ENCODE assay signal across 21 mouse cellular contexts in the genomic region with DNA sequence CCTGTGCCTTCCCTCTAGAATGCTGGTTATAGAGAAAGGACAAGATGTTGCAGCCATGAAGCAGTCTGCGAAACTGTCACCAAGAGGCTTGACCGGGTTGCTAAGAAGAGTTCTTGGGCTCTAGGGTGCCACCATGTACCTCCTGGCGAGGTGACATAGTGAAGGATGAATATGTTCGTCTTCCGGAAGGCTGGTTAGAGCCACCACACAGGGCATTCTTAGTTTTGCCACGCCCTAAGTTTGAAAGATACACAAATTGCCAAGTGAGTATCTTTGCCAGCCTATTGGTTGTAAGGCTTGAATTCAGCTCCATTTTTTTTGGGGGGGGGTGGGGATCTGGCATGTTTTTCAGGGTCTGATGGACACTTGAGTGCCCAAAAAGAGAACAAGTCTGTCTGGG. TPM values are rescaled to one million over a fixed set of nuclear protein-coding genes. Genes with fewer than 3 reads are reported as not detected.
DNase-seq lines count a peak whose midpoint lies in the region; ATAC-seq and TF ChIP-seq lines count a peak whose summit lies in the region.
"Had no signal": no experiment of that assay in that cellular context is flagged by ENCODE, and none has a peak within 500 bp of the region (broad histone marks: within the 10 kb centered on the region; RNA-seq: fewer than 3 reads in every experiment).

No protein-coding gene starts in this region.

- no peak for DNase-seq in forebrain, embryonic 10.5 days (ENCODE audit: extremely low spot score, low spot score)
- peak; percentile 22 for DNase-seq in heart, adult 11 months
- DNase-seq in heart, postnatal 4 days = no peak
- DNase-seq in hindbrain, postnatal 0 days (ENCODE audit: low spot score) = peak; percentile 40
- DNase-seq in hindbrain, embryonic 14.5 days (ENCODE audit: low spot score) = no peak
- DNase-seq: adrenal gland, postnatal 10 days; cerebellum, adult 11 months; cerebellum, adult 8-10 months; gastrocnemius, postnatal 10 days; heart, adult 2 months; heart, postnatal 14 days; kidney, adult 18-20 months had no signal

- H3K4me3 ChIP-seq in forebrain, embryonic 10.5 days = no peak overlapping the region
- H3K4me3 ChIP-seq in forebrain, embryonic 13.5 days = no peak overlapping the region
- no peak overlapping the region for H3K4me3 ChIP-seq in hindbrain, postnatal 0 days (ENCODE audit: low read length)
- no peak overlapping the region for H3K4me3 ChIP-seq in hindbrain, embryonic 14.5 days (replicated peaks; ENCODE audit: low read length)
- H3K4me3 ChIP-seq in neural tube, embryonic 13.5 days = no peak overlapping the region
- H3K4me3 ChIP-seq: embryonic facial prominence, embryonic 13.5 days; heart, adult 2 months; heart, embryonic 15.5 days; intestine, embryonic 15.5 days had no signal

- no peak for TF ChIP-seq CTCF in hindbrain, postnatal 0 days (IDR thresholded peaks at IDR 0.05; ENCODE audit: low read depth)

- WGBS in forebrain, embryonic 10.5 days = 92% methylated on average over 6 of the region's 6 CpGs
- WGBS in forebrain, embryonic 13.5 days = 71% methylated on average over 6 of the region's 6 CpGs
- WGBS in hindbrain, postnatal 0 days = 40% methylated on average over 6 of the region's 6 CpGs
- WGBS in hindbrain, embryonic 14.5 days = 47% methylated on average over 6 of the region's 6 CpGs
- 46% methylated on average over 6 of the region's 6 CpGs for WGBS in neural tube, embryonic 13.5 days

- H3K9ac ChIP-seq in forebrain, embryonic 13.5 days = no peak overlapping the region
- H3K9ac ChIP-seq in hindbrain, postnatal 0 days (replicated peaks; ENCODE audit: low read length) = no peak overlapping the region
- no peak overlapping the region for H3K9ac ChIP-seq in hindbrain, embryonic 14.5 days
- no peak overlapping the region for H3K9ac ChIP-seq in neural tube, embryonic 13.5 days
- H3K9ac ChIP-seq: embryonic facial prominence, embryonic 13.5 days; heart, embryonic 15.5 days; intestine, embryonic 15.5 days had no signal

- peaks cover 33% of the 10 kb centered on the region for H3K27me3 ChIP-seq in forebrain, embryonic 10.5 days (ENCODE audit: poor library complexity, severe bottlenecking)
- H3K27me3 ChIP-seq in forebrain, embryonic 13.5 days = peaks cover 6% of the 10 kb centered on the region; the same call in 1 of the 2 replicates
- H3K27me3 ChIP-seq in hindbrain, postnatal 0 days (ENCODE audit: insufficient read depth, low read length) = no peaks in the 10 kb centered on the region
- no peaks in the 10 kb centered on the region for H3K27me3 ChIP-seq in hindbrain, embryonic 14.5 days (ENCODE audit: control insufficient read depth, insufficient read depth, low read length)
- H3K27me3 ChIP-seq in neural tube, embryonic 13.5 days = 0 out of 2 replicates have a peak, but pooled peaks cover 6% of the 10 kb centered on the region
- H3K27me3 ChIP-seq: embryonic facial prominence, embryonic 13.5 days; heart, embryonic 15.5 days; intestine, embryonic 15.5 days had no signal

- H3K36me3 ChIP-seq in forebrain, embryonic 10.5 days (replicated peaks) = no peaks in the 10 kb centered on the region
- no peaks in the 10 kb centered on the region for H3K36me3 ChIP-seq in forebrain, embryonic 13.5 days (ENCODE audit: poor library complexity, severe bottlenecking)
- H3K36me3 ChIP-seq in hindbrain, postnatal 0 days (ENCODE audit: insufficient read depth, low read length) = no peaks in the 10 kb centered on the region
- no peaks in the 10 kb centered on the region for H3K36me3 ChIP-seq in hindbrain, embryonic 14.5 days (replicated peaks; ENCODE audit: control insufficient read depth, insufficient read depth)
- no peaks in the 10 kb centered on the region for H3K36me3 ChIP-seq in neural tube, embryonic 13.5 days
- H3K36me3 ChIP-seq: embryonic facial prominence, embryonic 13.5 days; heart, embryonic 15.5 days; intestine, embryonic 15.5 days had no signal

- ATAC-seq in forebrain, embryonic 13.5 days = no peak
- ATAC-seq in hindbrain, postnatal 0 days = no peak; the same call in 1 of the 2 replicates
- no peak for ATAC-seq in hindbrain, embryonic 14.5 days (ENCODE audit: low FRiP score)
- peak; percentile 26; the same call in 1 of the 2 replicates for ATAC-seq in neural tube, embryonic 13.5 days (ENCODE audit: low read depth)
- ATAC-seq: intestine, embryonic 15.5 days had no signal

- peak overlapping the region; percentile 27 for H3K27ac ChIP-seq in forebrain, embryonic 10.5 days
- no peak overlapping the region for H3K27ac ChIP-seq in forebrain, embryonic 13.5 days
- H3K27ac ChIP-seq in hindbrain, postnatal 0 days = no peak overlapping the region
- no peak overlapping the region for H3K27ac ChIP-seq in hindbrain, embryonic 14.5 days
- H3K27ac ChIP-seq in neural tube, embryonic 13.5 days (replicated peaks) = no peak overlapping the region
- H3K27ac ChIP-seq: embryonic facial prominence, embryonic 13.5 days; heart, adult 2 months; heart, embryonic 15.5 days; intestine, embryonic 15.5 days had no signal

- H3K4me2 ChIP-seq in forebrain, embryonic 13.5 days = no peak overlapping the region
- H3K4me2 ChIP-seq in hindbrain, postnatal 0 days (ENCODE audit: low read depth, low read length) = no peak overlapping the region
- no peak overlapping the region for H3K4me2 ChIP-seq in hindbrain, embryonic 14.5 days (replicated peaks)
- H3K4me2 ChIP-seq in neural tube, embryonic 13.5 days = no peak overlapping the region
- H3K4me2 ChIP-seq: embryonic facial prominence, embryonic 13.5 days; heart, embryonic 11.5 days; heart, embryonic 15.5 days; intestine, embryonic 15.5 days had no signal

- H3K4me1 ChIP-seq in forebrain, embryonic 10.5 days = peaks cover 21% of the 10 kb centered on the region
- H3K4me1 ChIP-seq in forebrain, embryonic 13.5 days = peaks cover 21% of the 10 kb centered on the region
- 0 out of 2 replicates have a peak, but pooled peaks cover 4% of the 10 kb centered on the region for H3K4me1 ChIP-seq in hindbrain, postnatal 0 days (ENCODE audit: insufficient read depth, low read length)
- H3K4me1 ChIP-seq in hindbrain, embryonic 14.5 days (replicated peaks; ENCODE audit: control insufficient read depth, insufficient read depth, low read length) = no peaks in the 10 kb centered on the region
- H3K4me1 ChIP-seq in neural tube, embryonic 13.5 days (replicated peaks) = peaks cover 5% of the 10 kb centered on the region; the same call in 1 of the 2 replicates
- H3K4me1 ChIP-seq: heart, embryonic 15.5 days; intestine, embryonic 15.5 days had no signal

- H3K9me3 ChIP-seq in forebrain, embryonic 10.5 days = no peaks in the 10 kb centered on the region
- no peaks in the 10 kb centered on the region for H3K9me3 ChIP-seq in forebrain, embryonic 13.5 days (replicated peaks)
- H3K9me3 ChIP-seq in hindbrain, postnatal 0 days (ENCODE audit: low read length) = no peaks in the 10 kb centered on the region
- no peaks in the 10 kb centered on the region for H3K9me3 ChIP-seq in hindbrain, embryonic 14.5 days (ENCODE audit: control insufficient read depth, low read length)
- H3K9me3 ChIP-seq in neural tube, embryonic 13.5 days = no peaks in the 10 kb centered on the region
- H3K9me3 ChIP-seq: heart, embryonic 15.5 days; intestine, embryonic 15.5 days had no signal

RNA-seq across cellular contexts. Expression of a gene that starts 23.3 kb away (rescaled TPM):
- 38.2 and 41.6 TPM in 2 replicates for polyA plus RNA-seq in forebrain, embryonic 10.5 days (2016; fragmentation: Nextera tagmentation; extraction: Ambion mirVana)
- 35.0 and 35.5 TPM in 2 replicates for polyA plus RNA-seq in forebrain, embryonic 13.5 days (2015; fragmentation: Nextera tagmentation; extraction: Ambion mirVana)
- total RNA-seq in heart, postnatal 4 days (2021) = 10 to 100 TPM; 17.5 to 18.7 TPM
- 12.3 and 14.6 TPM in 2 replicates for total RNA-seq in hindbrain, postnatal 0 days (2014; rRNA removed)
- polyA plus RNA-seq in hindbrain, postnatal 0 days (2015; fragmentation: Nextera tagmentation; extraction: Ambion mirVana) = 15.1 and 19.6 TPM in 2 replicates
- 25.0 and 25.7 TPM in 2 replicates for polyA plus RNA-seq in hindbrain, embryonic 14.5 days (2014; fragmentation: Nextera tagmentation; extraction: Ambion mirVana)
- polyA plus RNA-seq in neural tube, embryonic 13.5 days (2015; fragmentation: Nextera tagmentation; extraction: Ambion mirVana) = 26.2 and 27.8 TPM in 2 replicates

RNA-seq across cellular contexts. Expression of a gene that starts 23.5 kb away (rescaled TPM):
- polyA plus RNA-seq in forebrain, embryonic 10.5 days (2016; fragmentation: Nextera tagmentation; extraction: Ambion mirVana) = 0.62 and 0.78 TPM in 2 replicates
- 2.0 and 2.3 TPM in 2 replicates for polyA plus RNA-seq in forebrain, embryonic 13.5 days (2015; fragmentation: Nextera tagmentation; extraction: Ambion mirVana)
- total RNA-seq in heart, postnatal 4 days (2021) = under 1 TPM; 0.41 to 0.79 TPM
- 2.6 and 4.1 TPM in 2 replicates for total RNA-seq in hindbrain, postnatal 0 days (2014; rRNA removed)
- 3.7 and 5.4 TPM in 2 replicates for polyA plus RNA-seq in hindbrain, postnatal 0 days (2015; fragmentation: Nextera tagmentation; extraction: Ambion mirVana)
- 4.2 and 5.5 TPM in 2 replicates for polyA plus RNA-seq in hindbrain, embryonic 14.5 days (2014; fragmentation: Nextera tagmentation; extraction: Ambion mirVana)
- polyA plus RNA-seq in neural tube, embryonic 13.5 days (2015; fragmentation: Nextera tagmentation; extraction: Ambion mirVana) = 2.2 and 4.7 TPM in 2 replicates
- total RNA-seq: common myeloid progenitor, adult 5-6 weeks; gastrocnemius, postnatal 4 days; MEL had no signal

RNA-seq across cellular contexts. Expression of a gene that starts 56.2 kb away (rescaled TPM):
- polyA plus RNA-seq in forebrain, embryonic 10.5 days (2016; fragmentation: Nextera tagmentation; extraction: Ambion mirVana) = 155 and 167 TPM in 2 replicates
- polyA plus RNA-seq in forebrain, embryonic 13.5 days (2015; fragmentation: Nextera tagmentation; extraction: Ambion mirVana) = 134 TPM in 2 replicates
- 100 to 1,000 TPM; 120 to 123 TPM for total RNA-seq in heart, postnatal 4 days (2021)
- 104 and 105 TPM in 2 replicates for total RNA-seq in hindbrain, postnatal 0 days (2014; rRNA removed)
- polyA plus RNA-seq in hindbrain, postnatal 0 days (2015; fragmentation: Nextera tagmentation; extraction: Ambion mirVana) = 166 and 168 TPM in 2 replicates
- polyA plus RNA-seq in hindbrain, embryonic 14.5 days (2014; fragmentation: Nextera tagmentation; extraction: Ambion mirVana) = 138 and 139 TPM in 2 replicates
- 127 and 135 TPM in 2 replicates for polyA plus RNA-seq in neural tube, embryonic 13.5 days (2015; fragmentation: Nextera tagmentation; extraction: Ambion mirVana)

Comparison
In these comparisons a context has a peak if more than half of its experiments do, and no peak if none do; other contexts are left out.
1. DNase-seq: peak in heart, adult 11 months (single experiment) and hindbrain, postnatal 0 days (single experiment); none in forebrain, embryonic 10.5 days (single experiment), heart, postnatal 4 days (single experiment) and hindbrain, embryonic 14.5 days (single experiment).